Mouse (Mus musculus) heart, adult 11 months (tissue): ENCODE measurements around the gene Npcd.

Experiments used
- DNase-seq: peaks from one replicate; pipeline ENCODE4 v3.0.0; 2022

Gene Npcd

GRCm38 (mm10) chr15:79765361-79765760 is 68.7 kb downstream of the Npcd start:
- peak; percentile 95 for DNase-seq

DNA sequence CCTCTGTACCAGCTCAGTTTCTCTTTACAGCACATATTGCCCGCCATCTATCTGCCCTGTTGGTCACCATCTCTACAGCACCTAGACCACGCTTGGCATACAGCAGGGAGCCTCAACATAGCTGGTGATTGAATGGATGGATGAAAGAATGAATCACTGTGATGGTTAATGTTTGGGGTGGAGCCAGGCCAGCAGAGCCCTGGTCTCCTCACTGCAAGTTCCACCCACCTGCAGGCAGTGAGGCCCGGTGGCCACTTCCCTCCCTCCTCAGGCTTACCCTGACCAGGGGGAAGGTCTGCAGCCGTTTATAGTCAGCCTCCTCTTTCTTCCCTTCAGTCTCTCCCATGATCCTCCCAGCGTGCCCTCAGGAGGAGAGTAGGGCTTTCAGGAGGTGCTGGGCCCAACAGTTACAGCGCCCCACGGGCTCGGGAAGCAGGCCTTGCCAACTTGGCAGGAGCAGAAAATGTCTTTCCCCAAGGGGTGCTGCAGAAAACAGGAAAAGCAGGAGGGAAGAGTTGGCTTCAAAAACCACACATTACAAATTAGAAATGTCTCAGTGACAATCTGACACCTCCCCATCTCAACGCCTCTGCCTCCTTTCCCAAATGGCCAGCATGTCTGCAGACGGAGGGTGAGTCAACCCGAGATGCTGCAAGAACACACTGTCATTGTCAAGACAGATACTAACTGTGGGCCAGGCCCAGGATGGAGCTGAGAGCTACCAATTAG is 69.3 kb downstream of the Npcd start:
- peak; percentile 92 for DNase-seq

- peak; percentile 91 for DNase-seq
These were observed 70.3 kb downstream of the Npcd start for GRCm38 (mm10) chr15:79763601-79764246.

- DNase-seq = no peak
These were observed 71.0 kb downstream of the Npcd start for GRCm38 (mm10) chr15:79763001-79763400.

DNA sequence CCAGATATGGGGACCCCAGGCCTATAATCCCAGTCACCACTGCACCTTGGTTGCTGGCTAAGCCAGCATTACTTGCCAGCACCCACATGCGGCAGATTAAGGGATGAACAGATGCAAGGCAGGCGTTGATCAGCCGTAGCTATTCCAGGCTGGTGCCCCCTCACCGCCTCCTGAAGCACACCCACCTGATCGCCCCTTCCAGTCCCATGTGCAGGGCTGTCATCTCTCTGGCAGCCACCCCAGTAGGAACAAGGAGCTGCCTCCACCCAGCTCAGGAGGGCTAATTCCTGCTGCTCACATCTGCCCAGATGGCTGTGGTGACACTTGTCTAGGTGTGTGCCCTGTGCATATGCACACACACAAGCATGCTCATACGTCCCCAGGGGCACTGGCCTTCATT is 73.1 kb downstream of the Npcd start:
- no peak for DNase-seq

- no peak for DNase-seq
These were observed 76.9 kb downstream of the Npcd start for GRCm38 (mm10) chr15:79757118-79757517.

DNA sequence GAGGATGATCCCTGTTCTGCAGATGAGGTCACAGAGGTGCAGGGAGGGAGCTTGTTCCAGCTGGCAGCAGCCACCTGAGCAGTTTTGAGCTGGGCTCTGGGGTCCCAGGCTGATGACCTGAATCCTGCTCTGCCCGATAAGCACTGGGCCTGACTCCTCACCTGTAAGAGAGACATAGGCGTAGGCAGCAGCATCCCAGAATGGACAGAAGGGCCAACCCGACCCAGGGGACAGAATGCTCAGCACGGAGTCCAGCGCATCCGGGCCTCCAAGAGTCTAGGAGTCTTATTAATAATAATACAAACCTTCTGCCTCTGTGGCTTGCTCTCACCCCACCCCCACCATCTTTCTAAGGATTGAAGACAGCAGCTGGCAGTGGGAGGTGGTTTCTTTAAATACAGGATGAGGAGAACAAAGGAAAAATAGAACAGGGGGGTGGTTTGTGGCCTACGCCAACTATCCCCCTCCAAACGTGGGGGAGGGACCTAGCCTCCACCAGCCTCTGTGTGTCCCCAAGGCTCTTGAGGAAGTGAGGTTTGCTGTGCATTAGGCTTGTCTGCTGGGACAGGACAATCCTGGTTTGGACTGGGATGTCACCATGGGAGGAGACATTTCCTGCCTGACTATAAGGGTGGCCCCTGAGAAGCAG is 77.9 kb downstream of the Npcd start:
- peak; percentile 86 for DNase-seq

DNA sequence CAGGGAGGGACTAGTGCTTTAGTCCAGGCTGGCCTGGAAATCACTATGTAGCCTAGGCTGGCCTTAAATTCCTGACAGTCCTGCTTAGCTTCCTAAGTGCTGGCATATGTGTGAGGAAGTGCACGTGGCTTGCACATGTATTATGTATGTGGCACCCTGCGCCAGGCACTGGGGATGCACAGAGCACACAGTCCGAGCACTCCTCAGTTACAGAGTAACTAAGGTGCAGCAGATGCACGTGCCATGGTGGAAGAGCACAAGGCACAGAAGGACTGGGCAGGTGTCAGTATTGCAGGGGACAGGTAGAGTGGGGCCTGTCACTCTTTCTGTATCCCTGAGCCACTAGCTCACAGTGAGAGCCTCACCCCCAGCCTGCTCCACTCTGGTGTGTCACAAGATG is 78.9 kb downstream of the Npcd start:
- DNase-seq = no peak

DNA sequence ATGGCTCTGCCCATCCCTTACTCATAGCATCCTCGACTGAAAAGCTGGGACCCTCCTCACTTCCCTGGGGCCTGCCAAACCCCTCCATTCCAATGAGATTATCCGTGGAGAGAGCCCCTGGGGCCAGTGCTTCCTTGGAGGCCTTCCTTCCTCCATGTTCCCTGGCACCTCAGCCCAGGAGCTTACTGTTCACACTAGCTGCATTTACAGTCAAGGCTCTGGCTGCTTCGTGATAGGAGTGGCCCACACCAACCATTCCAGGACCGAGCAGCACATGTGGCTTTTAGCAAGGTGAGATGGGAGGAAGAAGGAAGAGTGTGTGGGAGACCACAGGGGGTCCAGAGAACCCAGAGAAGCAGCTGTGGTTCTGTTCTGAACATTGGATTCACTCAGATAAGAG is 80.2 kb downstream of the Npcd start:
- DNase-seq = peak; percentile 85

DNA sequence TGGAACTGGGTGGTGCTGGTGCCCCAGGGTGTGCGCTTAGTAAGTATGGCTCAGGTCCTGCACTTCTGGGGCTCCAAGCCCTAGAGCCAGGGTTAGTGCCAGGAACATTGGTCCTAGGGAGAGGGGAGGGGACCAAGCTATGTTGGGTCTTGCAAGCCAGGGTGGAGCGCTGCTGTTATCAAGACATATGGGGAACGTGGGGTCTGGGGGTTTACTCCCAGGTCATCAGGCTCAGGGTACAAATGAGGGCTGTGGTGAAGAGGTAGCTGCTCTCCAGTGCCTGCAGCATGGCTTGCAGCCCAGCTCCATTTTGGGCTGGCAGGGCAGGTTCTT is 80.7 kb downstream of the Npcd start:
- peak; percentile 91 for DNase-seq

- peak; percentile 97 for DNase-seq
These were observed 81.2 kb downstream of the Npcd start for GRCm38 (mm10) chr15:79752742-79753419.

- DNase-seq = no peak
These were observed 82.3 kb downstream of the Npcd start for GRCm38 (mm10) chr15:79751772-79752171.

DNA sequence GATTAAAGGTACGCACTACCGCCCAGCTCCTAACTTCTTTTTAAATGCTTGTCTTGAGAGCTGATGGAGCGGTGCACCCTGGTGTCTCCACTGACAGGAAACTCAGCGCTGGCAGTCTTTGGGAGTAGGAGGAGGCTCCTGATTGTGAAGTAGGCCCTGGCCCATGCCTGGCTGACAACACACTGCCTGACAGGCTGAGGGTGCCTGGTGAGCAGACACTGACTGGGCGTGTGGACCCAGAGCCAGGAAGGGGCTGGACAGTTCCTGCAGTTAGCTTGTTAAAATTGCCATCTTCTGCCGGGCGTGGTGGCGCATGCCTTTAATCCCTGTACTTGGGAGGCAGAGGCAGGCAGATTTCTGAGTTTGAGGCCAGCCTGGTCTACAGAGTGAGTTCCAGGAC is 83.8 kb downstream of the Npcd start:
- peak; percentile 93 for DNase-seq

GRCm38 (mm10) chr15:79749162-79749561 is 84.9 kb downstream of the Npcd start:
- DNase-seq = peak; percentile 90

DNA sequence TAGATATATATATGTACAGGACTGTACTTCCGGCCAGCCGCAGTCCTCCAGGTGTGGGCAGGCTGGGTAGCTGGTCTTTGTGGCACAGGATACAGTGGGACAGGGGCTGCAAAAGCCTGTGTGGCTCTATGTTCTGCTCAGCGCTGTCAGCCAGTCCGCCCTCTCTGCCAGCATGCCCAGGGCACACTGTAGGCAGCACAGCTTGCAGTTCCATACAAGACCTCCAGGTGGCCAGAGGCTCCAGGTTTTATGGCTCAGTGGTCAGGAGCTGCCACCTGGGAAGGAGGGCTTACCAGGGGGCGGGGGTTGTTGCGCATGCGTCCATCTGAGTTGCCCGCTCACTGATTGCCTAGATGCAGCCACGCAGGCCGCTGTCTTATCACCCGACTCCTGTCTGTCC is 86.0 kb downstream of the Npcd start:
- no peak for DNase-seq

GRCm38 (mm10) chr15:79745883-79746282 is 88.2 kb downstream of the Npcd start:
- DNase-seq = no peak

- no peak for DNase-seq
These were observed 88.7 kb downstream of the Npcd start for GRCm38 (mm10) chr15:79745312-79745711.

GRCm38 (mm10) chr15:79744742-79745141 is 89.3 kb downstream of the Npcd start:
- DNase-seq = no peak

DNA sequence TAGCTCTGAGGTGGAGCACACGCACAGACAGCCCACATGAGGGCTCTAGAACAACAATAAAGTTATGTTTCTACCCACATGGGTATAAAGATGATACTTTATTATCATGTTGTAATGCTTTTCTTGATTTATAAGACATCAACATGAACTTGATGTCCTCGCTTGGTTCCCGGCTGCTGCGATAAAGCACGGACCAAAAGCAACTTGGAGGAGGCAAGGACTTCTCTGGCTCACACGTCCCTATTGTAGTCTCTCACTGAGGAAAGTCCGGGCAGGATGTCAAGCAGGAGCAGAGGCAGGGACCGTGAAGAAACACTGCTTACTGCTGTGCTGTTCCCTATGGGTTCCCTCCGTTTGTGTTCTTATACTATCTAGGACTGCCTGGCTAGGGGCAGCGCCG is 90.0 kb downstream of the Npcd start:
- no peak for DNase-seq

DNA sequence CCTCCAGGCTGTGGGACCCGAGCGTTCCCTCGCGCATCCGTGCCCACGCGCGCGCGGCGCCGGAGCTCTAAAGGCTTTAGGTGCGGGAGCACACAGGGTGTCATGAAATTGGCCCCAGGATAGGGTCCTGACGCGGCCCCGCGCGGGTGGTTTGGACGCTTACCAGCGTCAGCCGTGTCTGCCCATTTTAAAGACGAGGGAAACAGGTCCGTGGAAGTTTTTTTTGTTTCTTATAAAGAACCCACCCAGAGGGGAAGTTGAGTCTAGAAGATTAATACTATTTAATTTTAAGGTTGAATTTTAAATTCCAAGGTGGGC is 91.4 kb downstream of the Npcd start:
- no peak for DNase-seq

- DNase-seq = peak; percentile 100
These were observed 91.9 kb downstream of the Npcd start, which contains the start of gene Sun2 for GRCm38 (mm10) chr15:79741921-79742705. TSS of gene Sun2 (minus strand) at chr15:79742536.

GRCm38 (mm10) chr15:79741173-79741858 is 92.7 kb downstream of the Npcd start:
- peak; percentile 96 for DNase-seq
